Comparison of ENCODE assay signal across 9 mouse cellular contexts in the genomic region with DNA sequence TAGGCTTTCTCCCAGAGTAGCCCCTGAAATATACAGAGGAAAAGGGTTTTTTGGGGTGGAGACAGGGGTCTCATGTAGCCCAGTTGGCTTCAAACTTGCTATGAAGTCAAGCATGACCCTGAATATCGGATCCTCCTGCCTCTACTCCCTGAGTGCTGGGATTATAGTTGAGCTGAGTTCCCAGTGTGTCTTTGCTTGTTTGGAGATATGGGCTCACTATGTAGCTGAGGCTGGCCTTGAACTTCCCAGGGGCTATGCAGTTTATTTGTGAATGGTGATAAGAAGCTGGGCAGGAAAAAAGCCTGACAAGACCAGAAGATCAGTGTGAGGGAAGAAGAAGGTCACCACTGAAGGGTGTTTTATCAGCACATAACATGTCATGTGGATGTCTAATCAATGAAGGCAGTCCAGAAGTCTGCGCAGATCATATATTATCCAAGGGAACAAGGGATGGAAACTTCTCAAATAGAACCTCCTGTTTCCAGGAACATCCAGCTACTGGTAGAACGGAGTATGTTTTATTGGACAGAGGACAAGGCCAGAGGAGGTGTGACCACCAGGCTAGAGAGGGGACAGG. TPM values are rescaled to one million over a fixed set of nuclear protein-coding genes. Genes with fewer than 3 reads are reported as not detected.
A peak's percentile ranks its signal among the peaks of the same experiment; 100 is the strongest.
DNase-seq lines count a peak whose midpoint lies in the region; ATAC-seq lines count a peak whose summit lies in the region.
"Had no signal": no experiment of that assay in that cellular context is flagged by ENCODE, and none has a peak within 500 bp of the region (broad histone marks: within the 10 kb centered on the region; RNA-seq: fewer than 3 reads in every experiment).

No protein-coding gene starts in this region.

- peaks cover 4% of the 10 kb centered on the region; the same call in 1 of the 2 replicates for H3K4me1 ChIP-seq in kidney, embryonic 14.5 days (ENCODE audit: control insufficient read depth, insufficient read depth, low read length)
- no peaks in the 10 kb centered on the region for H3K4me1 ChIP-seq in embryonic facial prominence, embryonic 11.5 days (ENCODE audit: control insufficient read depth, insufficient read depth, low read length)
- peaks cover 3% of the 10 kb centered on the region; the same call in 1 of the 2 replicates for H3K4me1 ChIP-seq in intestine, embryonic 15.5 days (replicated peaks)
- peaks cover 10% of the 10 kb centered on the region; the same call in 1 of the 2 replicates for H3K4me1 ChIP-seq in midbrain, embryonic 15.5 days

- 0 out of 2 replicates have a peak overlapping the region, but pooled peaks have one; percentile 12 for H3K27ac ChIP-seq in kidney, embryonic 14.5 days (ENCODE audit: low read depth, low read length)
- no peak overlapping the region for H3K27ac ChIP-seq in embryonic facial prominence, embryonic 11.5 days (replicated peaks; ENCODE audit: low read depth, low read length)
- 0 out of 2 replicates have a peak overlapping the region, but pooled peaks have one; percentile 34 for H3K27ac ChIP-seq in intestine, embryonic 15.5 days
- H3K27ac ChIP-seq in midbrain, embryonic 15.5 days, result no peak overlapping the region

- H3K36me3 ChIP-seq in kidney, embryonic 14.5 days (ENCODE audit: control insufficient read depth, insufficient read depth, low read length), result no peaks in the 10 kb centered on the region
- H3K36me3 ChIP-seq in embryonic facial prominence, embryonic 11.5 days (replicated peaks; ENCODE audit: control insufficient read depth, insufficient read depth, low read depth, low read length), result no peaks in the 10 kb centered on the region
- peaks cover 2% of the 10 kb centered on the region; the same call in 1 of the 2 replicates for H3K36me3 ChIP-seq in intestine, embryonic 15.5 days
- H3K36me3 ChIP-seq in midbrain, embryonic 15.5 days (replicated peaks), result no peaks in the 10 kb centered on the region

- DNase-seq in kidney, postnatal 4 days, result no peak
- DNase-seq in embryonic facial prominence, embryonic 11.5 days (ENCODE audit: low spot score), result no peak
- DNase-seq in cerebellum, adult 11-12 months, result no peak
- no peak for DNase-seq in frontal cortex, postnatal 14 days (ENCODE audit: low spot score in 2 of 2)
- no peak for DNase-seq in embryo, embryonic 9.5 days (ENCODE audit: extremely low spot score)

- peaks cover 11% of the 10 kb centered on the region for H3K9me3 ChIP-seq in kidney, embryonic 14.5 days (ENCODE audit: control insufficient read depth, low read length)
- 0 out of 2 replicates have a peak, but pooled peaks cover 2% of the 10 kb centered on the region for H3K9me3 ChIP-seq in embryonic facial prominence, embryonic 11.5 days (replicated peaks; ENCODE audit: control insufficient read depth, low read length)
- H3K9me3 ChIP-seq in intestine, embryonic 15.5 days, result no peaks in the 10 kb centered on the region
- H3K9me3 ChIP-seq in midbrain, embryonic 15.5 days, result no peaks in the 10 kb centered on the region

- peak; percentile 48 for ATAC-seq in kidney, embryonic 14.5 days (ENCODE audit: low FRiP score, low TSS enrichment)
- no peak for ATAC-seq in embryonic facial prominence, embryonic 11.5 days (replicated peaks; ENCODE audit: insufficient number of reproducible peaks, low FRiP score, low TSS enrichment, low read depth)
- ATAC-seq in intestine, embryonic 15.5 days, result peak; percentile 43; the same call in 1 of the 2 replicates
- 0 out of 2 replicates have a peak, but pooled peaks have one; percentile 4 for ATAC-seq in midbrain, embryonic 15.5 days (replicated peaks)

- no peaks in the 10 kb centered on the region for H3K27me3 ChIP-seq in kidney, embryonic 14.5 days (ENCODE audit: control insufficient read depth, insufficient read depth, low read length)
- H3K27me3 ChIP-seq in embryonic facial prominence, embryonic 11.5 days (ENCODE audit: control insufficient read depth, insufficient read depth, low read length), result no peaks in the 10 kb centered on the region
- no peaks in the 10 kb centered on the region for H3K27me3 ChIP-seq in intestine, embryonic 15.5 days (replicated peaks)
- H3K27me3 ChIP-seq in midbrain, embryonic 15.5 days (replicated peaks), result no peaks in the 10 kb centered on the region
- H3K27me3 ChIP-seq: Patski had no signal

- WGBS in kidney, embryonic 14.5 days, result 71% methylated on average over 3 of the region's 3 CpGs
- WGBS in embryonic facial prominence, embryonic 11.5 days, result 83% methylated on average over 3 of the region's 3 CpGs
- 83% methylated on average over 3 of the region's 3 CpGs for WGBS in intestine, embryonic 15.5 days
- WGBS in midbrain, embryonic 15.5 days, result 73% methylated on average over 3 of the region's 3 CpGs

- H3K9ac ChIP-seq in kidney, embryonic 14.5 days (ENCODE audit: low read depth, low read length), result no peak overlapping the region
- H3K9ac ChIP-seq in embryonic facial prominence, embryonic 11.5 days (replicated peaks; ENCODE audit: low read length), result no peak overlapping the region; the same call in 1 of the 2 replicates
- 0 out of 2 replicates have a peak overlapping the region, but pooled peaks have one; percentile 42 for H3K9ac ChIP-seq in intestine, embryonic 15.5 days
- peak overlapping the region; percentile 42; the same call in 1 of the 2 replicates for H3K9ac ChIP-seq in midbrain, embryonic 15.5 days

- H3K4me3 ChIP-seq in kidney, embryonic 14.5 days (ENCODE audit: low read length), result peak overlapping the region; percentile 47
- peak overlapping the region; percentile 44 for H3K4me3 ChIP-seq in embryonic facial prominence, embryonic 11.5 days (ENCODE audit: low read depth, low read length)
- H3K4me3 ChIP-seq in intestine, embryonic 15.5 days (replicated peaks), result peak overlapping the region; percentile 47
- H3K4me3 ChIP-seq in midbrain, embryonic 15.5 days, result peak overlapping the region; percentile 47

- H3K4me2 ChIP-seq in kidney, embryonic 14.5 days (replicated peaks; ENCODE audit: low read depth, low read length), result peak overlapping the region; percentile 52
- H3K4me2 ChIP-seq in embryonic facial prominence, embryonic 11.5 days (ENCODE audit: low read depth, low read length), result peak overlapping the region; percentile 54; the same call in 1 of the 2 replicates
- H3K4me2 ChIP-seq in intestine, embryonic 15.5 days (replicated peaks), result peak overlapping the region; percentile 67
- peak overlapping the region; percentile 71 for H3K4me2 ChIP-seq in midbrain, embryonic 15.5 days

RNA-seq across cellular contexts. Expression of a gene that starts 9.4 kb away (rescaled TPM):
- polyA plus RNA-seq in kidney, embryonic 14.5 days (2014; fragmentation: Nextera tagmentation; extraction: Ambion mirVana), result 124 and 166 TPM in 2 replicates
- polyA plus RNA-seq in embryonic facial prominence, embryonic 11.5 days (2014; fragmentation: Nextera tagmentation; extraction: Ambion mirVana), result 193 and 213 TPM in 2 replicates
- polyA plus RNA-seq in intestine, embryonic 15.5 days (2015; fragmentation: Nextera tagmentation; extraction: Ambion mirVana), result 140 and 150 TPM in 2 replicates
- 84.7 and 92.9 TPM in 2 replicates for polyA plus RNA-seq in midbrain, embryonic 15.5 days (2015; fragmentation: Nextera tagmentation; extraction: Ambion mirVana)

RNA-seq across cellular contexts. Expression of a gene that starts 10.9 kb away (rescaled TPM):
- polyA plus RNA-seq in kidney, embryonic 14.5 days (2014; fragmentation: Nextera tagmentation; extraction: Ambion mirVana), result 10.8 and 15.4 TPM in 2 replicates
- 8.8 and 10.1 TPM in 2 replicates for polyA plus RNA-seq in embryonic facial prominence, embryonic 11.5 days (2014; fragmentation: Nextera tagmentation; extraction: Ambion mirVana)
- 20.9 and 26.5 TPM in 2 replicates for polyA plus RNA-seq in intestine, embryonic 15.5 days (2015; fragmentation: Nextera tagmentation; extraction: Ambion mirVana)
- 60.7 and 61.2 TPM in 2 replicates for polyA plus RNA-seq in midbrain, embryonic 15.5 days (2015; fragmentation: Nextera tagmentation; extraction: Ambion mirVana)

Comparison
In these comparisons a context has a peak if more than half of its experiments do, and no peak if none do; other contexts are left out.
1. H3K27ac ChIP-seq: peak in kidney, embryonic 14.5 days (single experiment) and intestine, embryonic 15.5 days (single experiment); none in embryonic facial prominence, embryonic 11.5 days (single experiment) and midbrain, embryonic 15.5 days (single experiment).
2. H3K9ac ChIP-seq: peak in intestine, embryonic 15.5 days (single experiment) and midbrain, embryonic 15.5 days (single experiment); none in kidney, embryonic 14.5 days (single experiment) and embryonic facial prominence, embryonic 11.5 days (single experiment).
3. Peak in every context shown above with its lines, with median percentiles within 50 percentile points of each other: H3K4me2 ChIP-seq and H3K4me3 ChIP-seq.